Mouse (Mus musculus) embryonic fibroblast, embryonic 13.5 days (primary cell): ENCODE measurements around the gene Pln.

Experiments used
- CTCF ChIP-seq: IDR thresholded peaks from 2 replicates; pipeline ENCODE4 v1.5.1; 2011; ENCODE audit warnings: mild to moderate bottlenecking, control low read depth, low read length, moderate library complexity, borderline replicate concordance; ENCODE audit not compliant: insufficient read depth
- POLR2A ChIP-seq: IDR thresholded peaks from 2 replicates; pipeline ENCODE4 v1.6.1; 2011; ENCODE audit warnings: low read depth, mild to moderate bottlenecking, control low read depth, low read length, moderate library complexity

DNA sequence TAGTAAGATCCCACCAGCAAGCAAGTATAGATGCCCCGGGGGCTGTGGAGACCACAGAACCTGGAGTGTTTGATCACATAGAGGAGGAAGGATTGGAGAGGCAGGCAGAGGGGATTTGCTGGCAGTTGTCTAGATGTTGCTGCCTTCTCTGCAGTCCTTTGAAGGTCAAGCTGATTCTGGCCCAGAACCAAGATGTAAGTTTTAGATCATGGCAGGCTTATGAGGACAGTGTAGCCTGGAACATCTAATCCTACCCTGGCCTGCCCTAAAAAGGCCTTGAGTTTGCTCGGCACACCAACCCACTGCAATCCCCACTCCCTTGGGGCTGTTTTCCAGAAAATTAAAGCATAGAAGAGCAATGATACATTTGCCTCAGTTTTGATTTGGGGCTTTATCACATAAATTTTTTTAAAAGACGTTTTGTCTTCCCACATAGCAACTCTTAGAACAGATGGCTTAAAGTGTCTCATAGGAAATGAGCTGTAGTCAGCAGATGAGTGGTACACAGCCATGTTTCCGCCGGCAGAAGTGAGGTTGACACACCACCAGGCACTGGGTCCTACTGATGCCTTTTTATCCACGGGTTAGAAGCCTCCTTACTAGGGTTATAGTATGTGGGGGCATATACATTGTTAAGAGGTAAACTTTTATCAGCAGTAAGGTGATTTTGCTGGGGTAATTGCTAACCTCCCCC is 50.9 kb downstream of the Pln start:
- TF ChIP-seq CTCF (no peak), POLR2A (no peak)
